Mouse (Mus musculus) stomach, adult 2 months (tissue): ENCODE measurements around the gene Serpinb9f. TPM values are rescaled to one million over a fixed set of nuclear protein-coding genes. Genes with fewer than 3 reads are reported as not detected.

Source experiments
- polyA plus RNA-seq: library from polyadenylated mRNA; depleted of rRNA; stranded (reverse); fragments of >200 nt; gene quantifications from 2 replicates; pipeline ENCODE4 v1.2.3, GENCODE M21; 2012; rRNA removed

The Serpinb9f gene
- polyA plus RNA-seq: not detected in 2 replicates

DNA sequence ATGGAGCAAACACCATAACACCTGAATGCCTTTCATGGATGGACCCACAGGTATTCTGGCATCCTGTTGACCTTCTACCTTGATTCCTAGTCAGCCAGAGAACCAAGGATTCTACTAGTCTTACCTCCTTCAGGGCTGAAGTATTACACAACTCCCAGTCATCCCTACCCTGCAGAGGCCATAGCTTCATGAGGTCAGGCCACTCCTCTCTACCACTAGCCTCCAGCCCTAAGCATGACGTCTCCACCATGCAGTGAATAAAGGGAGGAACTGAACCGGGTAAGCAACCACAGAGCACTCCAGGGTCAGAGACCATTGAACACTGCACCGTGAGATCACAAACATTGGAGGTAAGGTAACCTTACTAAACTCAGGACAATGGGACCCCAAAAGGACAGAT lies at the start of gene Serpinb9f:
TSS of gene Serpinb9f (plus strand) at position 301 of the 400 bp plus-strand sequence.

Other genes starting within 250 kb of the Serpinb9f start
- not detected in 2 replicates for gene Serpinb1b, start 245.5 kb upstream of the Serpinb9f start, polyA plus RNA-seq
- gene Serpinb9c, start 164.3 kb upstream of the Serpinb9f start, polyA plus RNA-seq: not detected in 2 replicates
- gene Serpinb9d, start 131.1 kb upstream of the Serpinb9f start, polyA plus RNA-seq: not detected in 2 replicates
- gene Serpinb9e, start 74.5 kb upstream of the Serpinb9f start, polyA plus RNA-seq: not detected in 2 replicates
- gene Gm11397, start 71.7 kb downstream of the Serpinb9f start, polyA plus RNA-seq: not detected in 2 replicates
- not detected in 2 replicates for gene Serpinb9g, start 160.7 kb downstream of the Serpinb9f start, polyA plus RNA-seq